Mouse (Mus musculus): ENCODE measurements around the gene Vmn1r167. TPM values are rescaled to one million over a fixed set of nuclear protein-coding genes. Genes with fewer than 3 reads are reported as not detected.
"Not testable (repeated sequence)": the region's sequence is repeated elsewhere in the genome, so short reads cannot be mapped to it uniquely, and the experiment has no call there.

Vmn1r167 gene
- not detected for total RNA-seq (2021)
- long read RNA-seq, experiment 1, result 0 reads
- long read RNA-seq, experiment 2, result 0 reads

DNA sequence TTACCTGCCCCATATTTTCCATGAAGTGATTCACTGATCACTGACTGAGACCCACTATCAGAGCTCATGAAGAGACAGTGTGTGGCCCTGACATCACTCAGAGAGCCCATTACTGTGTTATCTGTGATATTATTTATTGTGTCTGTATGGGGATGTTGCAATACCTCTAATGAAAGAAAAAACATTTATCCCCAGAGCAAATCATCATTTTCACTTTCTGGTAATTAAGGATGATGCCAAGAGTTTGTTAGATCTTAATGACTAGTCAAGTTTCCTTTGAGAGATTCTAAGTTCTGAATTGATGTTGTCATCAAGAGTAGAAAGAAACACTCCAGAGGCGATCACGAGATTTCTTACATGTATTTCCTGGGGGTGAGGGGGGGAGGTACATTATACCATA lies at the start of gene Vmn1r167:
Gene Vmn1r167 (minus strand): TSS at position 101 of the 400 bp plus-strand sequence.
- DNase-seq, result not testable (repeated sequence)

DNA sequence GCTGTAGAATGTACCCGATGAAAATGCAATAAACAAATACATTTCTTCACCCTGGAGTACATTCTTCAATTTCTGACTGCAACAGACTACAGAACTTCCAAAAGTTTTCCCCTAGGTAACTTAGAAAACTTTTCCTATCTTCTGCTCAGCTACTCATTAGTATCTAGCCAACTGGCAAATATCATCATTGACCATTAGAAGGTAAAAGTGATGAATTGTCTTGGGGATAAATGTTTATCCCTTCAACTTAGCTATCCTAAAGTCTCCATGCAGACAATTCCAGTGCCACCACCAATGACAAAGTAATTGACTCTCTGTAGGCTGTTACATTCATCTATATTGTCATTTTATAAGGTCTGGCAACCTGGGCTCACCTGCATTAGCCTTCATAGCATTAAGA lies 32.4 kb upstream of the Vmn1r167 start, which contains the start of gene Vmn1r168:
Gene Vmn1r168 (plus strand): TSS at position 301 of the 400 bp plus-strand sequence.
- not testable (repeated sequence) for DNase-seq

DNA sequence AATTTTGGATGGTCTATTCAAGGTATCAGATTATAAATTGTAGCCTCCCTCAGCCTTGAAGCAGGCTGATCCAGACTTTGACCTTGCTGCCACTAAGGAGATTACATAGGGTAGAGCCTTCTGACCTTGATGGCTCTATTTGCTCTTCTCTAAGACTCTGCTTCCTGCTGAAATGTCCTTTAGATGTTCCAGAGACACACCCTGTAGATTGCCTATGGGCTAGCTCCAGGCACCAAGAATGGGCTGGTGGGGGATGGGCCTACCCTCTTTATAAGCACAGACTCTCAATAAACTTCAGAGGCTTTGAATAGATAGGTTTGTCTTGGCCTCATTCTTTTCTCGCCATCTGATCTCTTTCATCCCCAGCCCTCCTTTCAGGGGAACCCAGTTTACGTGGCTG lies 34.1 kb downstream of the Vmn1r167 start:
- DNase-seq, result not testable (repeated sequence)

DNA sequence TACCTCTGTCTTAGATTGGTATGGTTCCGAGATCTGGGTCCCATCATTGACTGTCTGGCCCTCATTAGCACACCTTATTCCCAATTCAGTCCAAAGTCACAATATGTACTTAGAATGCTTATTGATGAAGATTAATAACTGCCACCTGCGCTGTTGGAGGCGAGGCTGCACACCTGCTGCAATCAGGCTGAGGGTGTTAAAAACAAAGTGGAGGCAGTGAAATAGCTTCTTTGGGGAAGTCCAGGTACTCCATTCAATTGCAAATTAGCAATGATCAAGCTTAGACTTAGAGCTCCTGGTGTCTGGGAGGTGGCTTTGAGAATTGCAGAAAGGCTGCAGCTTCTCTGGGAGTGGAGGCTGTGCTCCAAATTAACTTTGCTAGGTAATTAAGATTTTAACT lies 36.2 kb downstream of the Vmn1r167 start:
- not testable (repeated sequence) for DNase-seq

DNA sequence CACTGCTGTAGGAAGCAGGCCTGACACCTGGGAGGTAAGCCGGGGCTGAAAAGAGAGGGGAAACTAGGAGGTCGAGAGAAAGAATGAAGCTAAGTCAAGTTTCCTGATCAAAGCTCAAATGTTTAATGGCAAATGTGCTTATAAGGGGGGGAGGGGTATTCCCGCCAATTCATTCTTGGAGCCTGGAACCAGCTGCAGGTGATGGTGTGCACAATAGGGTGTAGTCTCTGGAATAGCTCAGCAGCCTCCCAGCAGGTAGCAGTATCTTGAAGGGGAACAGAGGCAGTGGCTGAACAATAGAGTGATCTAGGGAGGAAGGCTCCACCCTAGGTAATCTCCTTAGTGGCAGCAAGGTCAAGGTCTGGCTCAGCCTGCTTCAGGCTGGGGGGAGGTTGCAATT lies 36.8 kb downstream of the Vmn1r167 start:
- DNase-seq, result not testable (repeated sequence)

Other genes starting within 250 kb of the Vmn1r167 start
- gene Gm6902, start 228.3 kb downstream of the Vmn1r167 start, total RNA-seq (2021), result not detected
- not detected for gene Nlrp4e, start 206.0 kb downstream of the Vmn1r167 start, total RNA-seq (2021)
- gene Nlrp5, start 121.3 kb downstream of the Vmn1r167 start, total RNA-seq (2021), result not detected
- not detected for gene Vmn1r168, start 32.5 kb upstream of the Vmn1r167 start, total RNA-seq (2021)
- not detected for gene Vmn1r169, start 68.3 kb upstream of the Vmn1r167 start, total RNA-seq (2021)
- gene Vmn1r170, start 99.0 kb upstream of the Vmn1r167 start, total RNA-seq (2021), result not detected
- not detected for gene Vmn1r171, start 123.5 kb upstream of the Vmn1r167 start, total RNA-seq (2021)
- gene Vmn1r172, start 151.1 kb upstream of the Vmn1r167 start, total RNA-seq (2021), result not detected
- not detected for gene Vmn1r173, start 193.5 kb upstream of the Vmn1r167 start, total RNA-seq (2021)
- not detected for gene Vmn1r174, start 245.1 kb upstream of the Vmn1r167 start, total RNA-seq (2021)